Mouse (Mus musculus): Measurements from ENCODE around the gene Ppm1a. TPM values are rescaled to one million over a fixed set of nuclear protein-coding genes. Genes with fewer than 3 reads are reported as not detected.

Ppm1a gene
- polyA plus RNA-seq, 1 experiment from 2014 or later: 53.5 TPM

DNA sequence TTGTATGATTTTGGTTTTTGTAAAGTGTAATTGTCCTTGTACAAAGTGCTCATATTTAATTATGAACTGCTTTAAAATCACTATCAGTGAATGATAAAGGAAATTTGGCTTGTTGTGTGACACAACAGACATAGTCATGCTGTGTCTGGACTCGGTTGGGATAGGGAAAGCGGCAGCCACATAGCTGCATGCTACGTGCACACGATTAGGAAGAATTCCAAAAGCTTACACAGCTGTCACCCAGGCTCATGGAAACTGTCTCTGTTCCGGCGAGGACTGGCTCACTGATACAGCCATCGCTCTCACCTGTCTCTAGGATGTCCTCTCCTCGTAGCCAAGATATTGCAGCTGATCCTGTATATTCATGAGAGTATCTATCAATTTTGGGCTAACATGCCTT is 36.7 kb downstream of the Ppm1a start:
- H3K4me3 ChIP-seq (replicated peaks; ENCODE audit: low read depth, low read length): no peak overlapping the region
- peaks cover 23% of the 10 kb centered on the region; the same call in 1 of the 2 replicates for H3K36me3 ChIP-seq (ENCODE audit: insufficient read depth, low read length)
- no peak overlapping the region for H3K4me2 ChIP-seq (ENCODE audit: low read length)
- no peaks in the 10 kb centered on the region for H3K9me3 ChIP-seq (replicated peaks; ENCODE audit: low read length)
- no peak for DNase-seq (ENCODE audit: low spot score)
- no peaks in the 10 kb centered on the region for H3K27me3 ChIP-seq (ENCODE audit: insufficient read depth, low read length)
- no peaks in the 10 kb centered on the region; the same call in 1 of the 2 replicates for H3K4me1 ChIP-seq (replicated peaks; ENCODE audit: insufficient read depth, low read length)
- TF ChIP-seq CTCF (IDR thresholded peaks at IDR 0.05; ENCODE audit: low read depth): no peak
- H3K9ac ChIP-seq (ENCODE audit: low read depth, low read length): no peak overlapping the region
- no peak for ATAC-seq (replicated peaks; ENCODE audit: low FRiP score, low read depth)
- H3K27ac ChIP-seq: no peak overlapping the region
- 93% methylated on average over 8 of the region's 8 CpGs for WGBS

GRCm38 (mm10) chr12:72809798-72810197 is 52.5 kb downstream of the Ppm1a start:
- no peak for ATAC-seq (replicated peaks; ENCODE audit: low FRiP score, low read depth)
- Histone ChIP-seq H3K4me3 (replicated peaks; ENCODE audit: low read depth, low read length) (no peak overlapping the region), H3K4me2 (ENCODE audit: low read length) (no peak overlapping the region), H3K9me3 (replicated peaks; ENCODE audit: low read length) (no peaks in the 10 kb centered on the region), H3K9ac (ENCODE audit: low read depth, low read length) (no peak overlapping the region), H3K36me3 (ENCODE audit: insufficient read depth, low read length) (no peaks in the 10 kb centered on the region), H3K27me3 (ENCODE audit: insufficient read depth, low read length) (no peaks in the 10 kb centered on the region), H3K27ac (no peak overlapping the region), H3K4me1 (replicated peaks; ENCODE audit: insufficient read depth, low read length) (no peaks in the 10 kb centered on the region)
- 86% methylated on average over 6 of the region's 6 CpGs for WGBS
- DNase-seq (ENCODE audit: low spot score): no peak
- TF ChIP-seq CTCF (IDR thresholded peaks at IDR 0.05; ENCODE audit: low read depth): no peak

DNA sequence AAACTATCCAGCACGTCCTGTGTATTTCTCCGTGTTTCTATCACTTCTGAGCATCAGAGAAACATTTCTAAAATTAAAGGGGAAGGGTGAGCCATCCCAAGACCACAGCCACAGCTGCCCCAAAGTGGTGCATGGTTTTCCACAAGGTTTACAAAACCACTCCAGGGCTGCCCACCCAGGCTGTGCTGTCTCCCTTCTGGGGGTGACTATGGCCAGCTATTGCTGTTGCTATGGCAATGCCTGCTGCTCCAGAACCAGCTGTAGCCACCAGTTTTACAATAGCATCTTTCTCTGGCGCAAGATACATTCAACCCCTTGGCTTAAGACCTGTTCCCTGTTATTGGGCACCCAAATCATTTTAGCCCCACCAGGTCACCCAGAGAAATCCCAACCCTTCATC is 54.3 kb downstream of the Ppm1a start:
- ATAC-seq (replicated peaks; ENCODE audit: low FRiP score, low read depth): no peak
- no peak for DNase-seq (ENCODE audit: low spot score)

GRCm38 (mm10) chr12:72820940-72821431 is 63.7 kb downstream of the Ppm1a start:
- peak overlapping the region; percentile 79 for H3K4me2 ChIP-seq (ENCODE audit: low read length)
- no peak overlapping the region for H3K27ac ChIP-seq
- TF ChIP-seq CTCF (IDR thresholded peaks at IDR 0.05; ENCODE audit: low read depth): no peak
- DNase-seq (ENCODE audit: low spot score) (peak; percentile 79), ATAC-seq (replicated peaks; ENCODE audit: low FRiP score, low read depth) (no peak)
- H3K9ac ChIP-seq (ENCODE audit: low read depth, low read length): 0 out of 2 replicates have a peak overlapping the region, but pooled peaks have one; percentile 23
- no peaks in the 10 kb centered on the region for H3K27me3 ChIP-seq (ENCODE audit: insufficient read depth, low read length)
- WGBS: 1% methylated on average over 24 of the region's 24 CpGs
- H3K36me3 ChIP-seq (ENCODE audit: insufficient read depth, low read length): no peaks in the 10 kb centered on the region
- no peaks in the 10 kb centered on the region for H3K4me1 ChIP-seq (replicated peaks; ENCODE audit: insufficient read depth, low read length)
- peak overlapping the region; percentile 40 for H3K4me3 ChIP-seq (replicated peaks; ENCODE audit: low read depth, low read length)
- no peaks in the 10 kb centered on the region for H3K9me3 ChIP-seq (replicated peaks; ENCODE audit: low read length)

More for the DNA sequence above, 54.3 kb downstream of the Ppm1a start:
- Histone ChIP-seq H3K27me3 (ENCODE audit: insufficient read depth, low read length) (no peaks in the 10 kb centered on the region), H3K27ac (no peak overlapping the region), H3K9ac (ENCODE audit: low read depth, low read length) (no peak overlapping the region), H3K4me2 (ENCODE audit: low read length) (no peak overlapping the region), H3K36me3 (ENCODE audit: insufficient read depth, low read length) (no peaks in the 10 kb centered on the region), H3K4me1 (replicated peaks; ENCODE audit: insufficient read depth, low read length) (no peaks in the 10 kb centered on the region), H3K9me3 (replicated peaks; ENCODE audit: low read length) (no peaks in the 10 kb centered on the region), H3K4me3 (replicated peaks; ENCODE audit: low read depth, low read length) (no peak overlapping the region)
- TF ChIP-seq CTCF (IDR thresholded peaks at IDR 0.05; ENCODE audit: low read depth): no peak
- WGBS: 85% methylated on average over 3 of the region's 3 CpGs

GRCm38 (mm10) chr12:72821589-72821988 is 64.3 kb downstream of the Ppm1a start:
- Histone ChIP-seq H3K27me3 (ENCODE audit: insufficient read depth, low read length) (no peaks in the 10 kb centered on the region), H3K4me3 (replicated peaks; ENCODE audit: low read depth, low read length) (peak overlapping the region; percentile 40), H3K9ac (ENCODE audit: low read depth, low read length) (0 out of 2 replicates have a peak overlapping the region, but pooled peaks have one; percentile 23), H3K36me3 (ENCODE audit: insufficient read depth, low read length) (no peaks in the 10 kb centered on the region), H3K4me1 (replicated peaks; ENCODE audit: insufficient read depth, low read length) (no peaks in the 10 kb centered on the region), H3K9me3 (replicated peaks; ENCODE audit: low read length) (no peaks in the 10 kb centered on the region), H3K27ac (no peak overlapping the region), H3K4me2 (ENCODE audit: low read length) (peak overlapping the region; percentile 79)
- 29% methylated on average over 6 of the region's 6 CpGs for WGBS
- DNase-seq (ENCODE audit: low spot score): no peak
- TF ChIP-seq CTCF (IDR thresholded peaks at IDR 0.05; ENCODE audit: low read depth): no peak
- no peak for ATAC-seq (replicated peaks; ENCODE audit: low FRiP score, low read depth)

DNA sequence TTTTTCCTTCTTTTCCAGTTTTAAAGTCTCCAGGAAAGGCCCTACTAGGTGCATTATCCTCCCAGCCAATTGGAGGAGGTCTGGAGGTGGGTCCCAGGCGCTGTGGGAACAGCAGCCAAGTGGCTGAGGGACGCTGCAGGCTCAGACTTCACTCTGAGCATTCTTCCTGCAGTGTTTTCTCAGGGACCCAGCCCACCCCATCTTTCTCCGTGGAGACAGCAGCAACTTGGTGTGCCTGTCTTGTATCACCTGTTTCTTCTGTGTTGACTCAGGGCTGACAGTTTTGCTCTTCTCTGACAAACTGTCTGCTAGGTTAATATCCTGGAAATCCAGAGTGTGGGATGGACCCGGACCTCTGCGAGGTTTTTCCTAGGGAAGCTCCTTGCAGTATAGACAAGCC is 68.4 kb downstream of the Ppm1a start:
- Histone ChIP-seq H3K4me3 (replicated peaks; ENCODE audit: low read depth, low read length) (no peak overlapping the region), H3K4me2 (ENCODE audit: low read length) (no peak overlapping the region), H3K27ac (no peak overlapping the region), H3K9me3 (replicated peaks; ENCODE audit: low read length) (no peaks in the 10 kb centered on the region), H3K4me1 (replicated peaks; ENCODE audit: insufficient read depth, low read length) (no peaks in the 10 kb centered on the region), H3K9ac (ENCODE audit: low read depth, low read length) (no peak overlapping the region), H3K36me3 (ENCODE audit: insufficient read depth, low read length) (no peaks in the 10 kb centered on the region), H3K27me3 (ENCODE audit: insufficient read depth, low read length) (0 out of 2 replicates have a peak, but pooled peaks cover 4% of the 10 kb centered on the region)
- DNase-seq (ENCODE audit: low spot score) (no peak), ATAC-seq (replicated peaks; ENCODE audit: low FRiP score, low read depth) (no peak)
- TF ChIP-seq CTCF (IDR thresholded peaks at IDR 0.05; ENCODE audit: low read depth): no peak
- 38% methylated on average over 5 of the region's 5 CpGs for WGBS

All from kidney, postnatal 0 days (tissue).